Mouse (Mus musculus) intestine, embryonic 16.5 days (tissue): ENCODE results near the gene Olfr944. TPM values are rescaled to one million over a fixed set of nuclear protein-coding genes. Genes with fewer than 3 reads are reported as not detected.

Experiments used
- ATAC-seq: fragments of 200-750 bp; cut with Nextera tagmentation; 2 replicates; pipeline ENCODE4 v1.8.0; 2017; ENCODE audit warnings: moderate TSS enrichment, moderate library complexity
- H3K27ac ChIP-seq: fragments of 300-500 bp; sonication (generic); 2 replicates; pipeline ENCODE4 v1.5.1; 2014; ENCODE audit warnings: mild to moderate bottlenecking, low read length
- H3K27me3 ChIP-seq: fragments of 300-500 bp; sonication (generic); replicated peaks from 2 replicates; pipeline ENCODE4 v1.6.1; 2014; ENCODE audit warnings: low read length, control low read depth, mixed read lengths; ENCODE audit not compliant: control insufficient read depth, insufficient read depth
- H3K36me3 ChIP-seq: fragments of 300-500 bp; sonication (generic); 2 replicates; pipeline ENCODE4 v1.6.1; 2014; ENCODE audit warnings: low read length, control low read depth; ENCODE audit not compliant: control insufficient read depth, insufficient read depth
- H3K4me1 ChIP-seq: fragments of 300-500 bp; sonication (generic); 2 replicates; pipeline ENCODE4 v1.6.1; 2014; ENCODE audit warnings: low read length, control low read depth, mixed read lengths; ENCODE audit not compliant: control insufficient read depth, insufficient read depth
- H3K4me2 ChIP-seq: fragments of 300-500 bp; sonication (generic); 2 replicates; pipeline ENCODE4 v1.6.1; 2014; ENCODE audit warnings: low read depth, low read length, control low read depth
- H3K4me3 ChIP-seq: fragments of 300-500 bp; sonication (generic); 2 replicates; pipeline ENCODE4 v1.5.1; 2014; ENCODE audit warnings: mild to moderate bottlenecking, low read length
- H3K9ac ChIP-seq: fragments of 300-500 bp; sonication (generic); 2 replicates; pipeline ENCODE4 v1.6.1; 2014; ENCODE audit warnings: low read depth, low read length
- H3K9me3 ChIP-seq: fragments of 300-500 bp; sonication (generic); 2 replicates; pipeline ENCODE4 v1.6.1; 2016; ENCODE audit warnings: low read length, control low read depth; ENCODE audit not compliant: control insufficient read depth
- WGBS: fragments of 180-500 bp; shearing (Covaris S2); extraction: QIAGEN DNeasy Blood & Tissue Kit; methylation state at CpG from one replicate; pipeline ENCODE4 v1.1.7; 2014; 5-methylcytosine and 5-hydroxymethylcytosine counted together
- polyA plus RNA-seq: library from polyadenylated mRNA; unstranded; fragments of >200 nt; fragmentation: Nextera tagmentation; extraction: Ambion mirVana; gene quantifications from 2 replicates; pipeline ENCODE4 v1.2.1, GENCODE M21; 2015

The Olfr944 gene
- polyA plus RNA-seq = not detected in 2 replicates

DNA sequence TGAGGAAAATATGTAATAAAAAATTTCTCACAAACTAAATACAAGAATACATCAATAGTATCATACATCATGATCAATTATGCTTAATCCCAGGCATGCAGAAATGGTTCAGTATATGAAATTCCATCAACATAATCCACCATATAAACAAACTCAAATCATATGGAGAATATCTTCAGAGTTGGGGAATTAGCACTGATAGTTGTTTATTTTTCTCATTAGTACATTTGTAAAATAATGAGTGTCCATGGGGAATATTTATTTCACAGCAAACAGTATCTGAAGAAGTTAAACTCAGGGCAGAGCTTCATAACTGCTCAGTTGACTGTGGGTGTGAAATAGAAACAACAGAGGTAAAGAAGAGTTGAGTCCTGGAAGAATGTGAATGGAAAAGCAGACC is at the start of gene Olfr944:
TSS of gene Olfr944 (plus strand) at position 301 of the 400 bp plus-strand sequence.
- no peaks in the 10 kb centered on the region for H3K27me3 ChIP-seq
- no peak within 1 kb of the TSS for H3K9ac ChIP-seq
- H3K4me3 ChIP-seq = no peak within 1 kb of the TSS
- H3K27ac ChIP-seq = no peak within 1 kb of the TSS
- H3K4me2 ChIP-seq = no peak within 1 kb of the TSS
- H3K4me1 ChIP-seq = no peaks in the 10 kb centered on the region
- ATAC-seq = no peak
- H3K36me3 ChIP-seq = no peaks in the 10 kb centered on the region
- H3K9me3 ChIP-seq = no peaks in the 10 kb centered on the region

DNA sequence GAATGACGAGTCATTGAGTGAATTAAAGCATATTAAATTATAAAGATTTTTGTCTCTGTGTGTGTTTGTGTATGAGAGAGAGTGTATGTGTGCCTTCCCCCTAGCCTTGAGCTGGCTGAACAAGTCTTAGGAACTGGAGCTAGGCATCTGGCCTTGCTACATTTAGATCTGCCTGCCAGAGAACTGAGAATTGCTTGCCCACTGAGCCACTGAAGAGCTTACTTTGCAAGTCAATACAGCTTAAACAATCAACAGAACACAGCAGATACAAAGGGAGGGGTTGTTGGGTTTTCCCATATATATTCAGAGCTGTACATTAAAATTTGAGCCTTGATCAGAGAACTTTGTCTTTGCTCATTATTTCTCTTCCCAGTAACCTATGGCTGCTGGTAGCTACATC is 49.3 kb upstream of the Olfr944 start:
- Histone ChIP-seq H3K36me3 (no peaks in the 10 kb centered on the region), H3K27ac (no peak overlapping the region), H3K9ac (no peak overlapping the region), H3K4me2 (no peak overlapping the region), H3K4me3 (no peak overlapping the region), H3K9me3 (no peaks in the 10 kb centered on the region), H3K27me3 (no peaks in the 10 kb centered on the region), H3K4me1 (no peaks in the 10 kb centered on the region)
- ATAC-seq = no peak
- WGBS = 54% methylated on average over 1 of the region's 1 CpGs

DNA sequence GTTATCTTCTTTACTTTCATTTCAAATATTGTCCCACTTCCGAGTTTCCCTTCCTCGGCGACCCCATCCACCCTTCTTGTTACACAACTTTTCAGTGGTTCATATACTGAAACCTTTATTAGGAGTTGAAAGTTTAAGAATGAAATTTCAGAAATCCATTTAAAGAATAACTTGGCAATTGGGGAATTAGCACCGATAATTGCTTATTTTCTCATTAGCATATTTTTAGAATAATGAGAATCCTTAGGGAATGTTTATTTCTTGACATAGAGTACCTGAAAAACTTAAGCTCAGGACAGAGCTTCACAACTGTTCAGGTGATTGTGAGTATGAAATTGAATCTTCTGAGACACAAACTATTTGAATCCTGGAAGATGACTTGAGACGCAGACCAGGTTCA is 35.7 kb upstream of the Olfr944 start, which contains the start of gene Olfr943:
TSS of gene Olfr943 (plus strand) at position 301 of the 400 bp plus-strand sequence.
- no peaks in the 10 kb centered on the region for H3K36me3 ChIP-seq
- 90% methylated on average over 5 of the region's 5 CpGs for WGBS
- no peak within 1 kb of the TSS for H3K4me2 ChIP-seq
- H3K27me3 ChIP-seq = no peaks in the 10 kb centered on the region
- H3K4me3 ChIP-seq = no peak within 1 kb of the TSS
- no peak for ATAC-seq
- H3K27ac ChIP-seq = no peak within 1 kb of the TSS
- no peaks in the 10 kb centered on the region for H3K4me1 ChIP-seq
- no peaks in the 10 kb centered on the region for H3K9me3 ChIP-seq
- H3K9ac ChIP-seq = no peak within 1 kb of the TSS

DNA sequence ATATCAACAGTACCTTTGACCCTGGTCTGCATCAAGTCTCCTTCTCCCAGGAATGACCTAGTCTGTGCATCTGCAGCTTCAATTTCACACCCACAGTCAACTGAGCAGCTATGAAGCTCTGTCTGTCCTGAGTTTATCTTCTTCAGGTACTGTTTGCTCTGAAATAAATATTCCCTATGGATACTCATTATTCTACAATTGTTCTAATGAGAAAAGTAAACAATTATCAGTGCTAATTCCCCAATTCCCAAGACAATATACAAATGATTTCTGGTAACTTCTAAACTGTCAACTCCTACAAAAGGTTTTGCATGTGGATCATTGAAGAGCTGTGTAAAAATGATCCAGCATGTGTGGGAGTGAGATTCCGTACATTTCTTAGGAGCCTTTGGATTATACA is 48.2 kb downstream of the Olfr944 start, which contains the start of gene Olfr1537:
TSS of gene Olfr1537 (minus strand) at position 101 of the 400 bp plus-strand sequence.
- H3K4me3 ChIP-seq = no peak within 1 kb of the TSS
- ATAC-seq = no peak
- no peak within 1 kb of the TSS for H3K27ac ChIP-seq
- 72% methylated on average over 1 of the region's 1 CpGs for WGBS
- H3K27me3 ChIP-seq = no peaks in the 10 kb centered on the region
- no peak within 1 kb of the TSS for H3K9ac ChIP-seq
- no peaks in the 10 kb centered on the region for H3K4me1 ChIP-seq
- H3K36me3 ChIP-seq = no peaks in the 10 kb centered on the region
- no peak within 1 kb of the TSS for H3K4me2 ChIP-seq
- H3K9me3 ChIP-seq = no peaks in the 10 kb centered on the region

Other genes with a start within 250 kb of the Olfr944 start
- gene Olfr933, start 229.6 kb upstream of the Olfr944 start, polyA plus RNA-seq = not detected in 2 replicates
- not detected in 2 replicates for gene Olfr934, start 213.6 kb upstream of the Olfr944 start, polyA plus RNA-seq
- not detected in 2 replicates for gene Olfr935, start 202.2 kb upstream of the Olfr944 start, polyA plus RNA-seq
- not detected in 2 replicates for gene Olfr146, start 178.5 kb upstream of the Olfr944 start, polyA plus RNA-seq
- gene Olfr937, start 137.0 kb upstream of the Olfr944 start, polyA plus RNA-seq = not detected in 2 replicates
- gene Olfr938, start 123.0 kb upstream of the Olfr944 start, polyA plus RNA-seq = not detected in 2 replicates
- gene Olfr27, start 73.8 kb upstream of the Olfr944 start, polyA plus RNA-seq = not detected in 2 replicates
- gene Olfr943, start 35.6 kb upstream of the Olfr944 start, polyA plus RNA-seq = not detected in 2 replicates
- gene Olfr1537, start 48.1 kb downstream of the Olfr944 start, polyA plus RNA-seq = not detected in 2 replicates
- not detected in 2 replicates for gene Olfr945, start 74.9 kb downstream of the Olfr944 start, polyA plus RNA-seq
- not detected in 2 replicates for gene Olfr948, start 124.1 kb downstream of the Olfr944 start, polyA plus RNA-seq
- gene Olfr951, start 185.5 kb downstream of the Olfr944 start, polyA plus RNA-seq = not detected in 2 replicates
- not detected in 2 replicates for gene Olfr952, start 225.2 kb downstream of the Olfr944 start, polyA plus RNA-seq